Mouse (Mus musculus) testis, adult 2 months (tissue): ENCODE measurements around the gene Arhgef28.

Experiments used
- CTCF ChIP-seq: fragments of 200-500 bp; IDR thresholded peaks from 2 replicates; pipeline ENCODE4 v1.5.1; 2012; ENCODE audit warnings: low read depth, mild to moderate bottlenecking, inconsistent platforms, low read length, moderate library complexity; ENCODE audit not compliant: control insufficient read depth, insufficient read depth, insufficient replicate concordance
- POLR2A ChIP-seq: fragments of 200-500 bp; IDR thresholded peaks from 2 replicates; pipeline ENCODE4 v1.6.1; 2012; ENCODE audit warnings: low read depth, mild to moderate bottlenecking, inconsistent platforms, low read length, moderate library complexity; ENCODE audit not compliant: control insufficient read depth

DNA sequence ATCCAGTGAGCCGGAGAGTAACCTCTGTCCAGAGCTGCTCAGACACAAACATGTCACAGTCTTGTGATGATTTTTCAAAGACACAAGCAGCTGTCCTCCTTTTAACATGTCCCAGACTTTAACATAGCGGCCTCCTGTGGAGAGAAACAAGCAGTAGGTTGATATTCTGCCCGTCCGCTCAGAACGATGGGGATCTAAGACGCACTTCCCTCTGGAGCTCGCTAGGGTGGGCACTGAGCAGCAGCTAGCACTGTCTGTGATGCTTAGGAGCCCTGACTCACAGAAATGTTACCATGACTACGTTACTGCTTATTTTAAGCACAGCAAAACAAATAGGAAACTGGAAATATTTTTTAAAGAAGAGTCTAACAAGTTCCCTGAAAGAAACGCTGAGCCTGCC lies 48.7 kb upstream of the Arhgef28 start:
- TF ChIP-seq POLR2A (no peak), CTCF (no peak)
